Mouse (Mus musculus): Measurements from ENCODE around the gene Zfp708.

GRCm38 (mm10) chr13:67060786-67061358 is 36.9 kb downstream of the Zfp708 start, which contains the start of gene Zfp712:
- TF ChIP-seq UBTF (IDR thresholded peaks at IDR 0.05; ENCODE audit: borderline replicate concordance, insufficient read depth, low read depth, low read length) (no peak), ZNF384 (IDR thresholded peaks at IDR 0.05; ENCODE audit: low read depth, low read length) (no peak), GATA1 (IDR thresholded peaks at IDR 0.05; ENCODE audit: low read depth, low read length) (no peak), RCOR1 (IDR thresholded peaks at IDR 0.05; ENCODE audit: low read depth, low read length) (no peak), NELFE (IDR thresholded peaks at IDR 0.05; ENCODE audit: low read depth, low read length) (peak; percentile 37), POLR2AphosphoS5 (IDR thresholded peaks at IDR 0.05; ENCODE audit: borderline replicate concordance, low read depth, low read length) (no peak), POLR2A (IDR thresholded peaks at IDR 0.05; ENCODE audit: control insufficient read depth in 1 of 2, insufficient read depth in 1 of 2, low read depth in 1 of 2, low read length in 2 of 2, poor library complexity in 1 of 2) (peak; percentile 37 to 52; a peak in 1 of 4 replicates), CTCF (IDR thresholded peaks at IDR 0.05 in 2 of 3, conservative IDR thresholded peaks at IDR 0.05 in 1 of 3; ENCODE audit: control insufficient read depth in 1 of 3, insufficient read depth in 1 of 3, low read depth in 2 of 3, low read length in 3 of 3, poor library complexity in 1 of 3, severe bottlenecking in 1 of 3) (no peak; a peak in 1 of 6 replicates), MEF2A (IDR thresholded peaks at IDR 0.05; ENCODE audit: extremely low read depth, insufficient replicate concordance, low read depth, low read length, poor library complexity, severe bottlenecking) (no peak)
